Mouse (Mus musculus) embryonic facial prominence, embryonic 14.5 days (tissue): ENCODE data around the gene Bcl2l12. TPM values are rescaled to one million over a fixed set of nuclear protein-coding genes. Genes with fewer than 3 reads are reported as not detected.
A peak's percentile ranks its signal among the peaks of the same experiment; 100 is the strongest.

Experiments
- ATAC-seq: fragments of 200-750 bp; cut with Nextera tagmentation; 2 replicates; pipeline ENCODE4 v1.8.0; 2017; ENCODE audit warnings: low read depth, moderate number of reproducible peaks, moderate TSS enrichment
- DNase-seq: peaks from one replicate; pipeline ENCODE4 v3.0.0-alpha.2; 2015; ENCODE audit warnings: low spot score
- H3K27ac ChIP-seq: fragments of 300-500 bp; sonication (generic); replicated peaks from 2 replicates; pipeline ENCODE4 v1.5.1; 2014; ENCODE audit warnings: low read depth, mild to moderate bottlenecking, low read length, moderate library complexity
- H3K27me3 ChIP-seq: fragments of 300-500 bp; sonication (generic); replicated peaks from 2 replicates; pipeline ENCODE4 v1.6.1; 2014; ENCODE audit warnings: low read length; ENCODE audit not compliant: control insufficient read depth, insufficient read depth
- H3K36me3 ChIP-seq: fragments of 300-500 bp; sonication (generic); 2 replicates; pipeline ENCODE4 v1.6.1; 2014; ENCODE audit warnings: low read length, mixed read lengths; ENCODE audit not compliant: control insufficient read depth, insufficient read depth
- H3K4me1 ChIP-seq: fragments of 300-500 bp; sonication (generic); 2 replicates; pipeline ENCODE4 v1.6.1; 2014; ENCODE audit warnings: antibody characterized with exemption, low read length; ENCODE audit not compliant: control insufficient read depth, insufficient read depth
- H3K4me2 ChIP-seq: fragments of 300-500 bp; sonication (generic); 2 replicates; pipeline ENCODE4 v1.6.1; 2014; ENCODE audit warnings: low read depth, mild to moderate bottlenecking, low read length, moderate library complexity, mixed read lengths
- H3K4me3 ChIP-seq: fragments of 300-500 bp; sonication (generic); 2 replicates; pipeline ENCODE4 v1.5.1; 2014; ENCODE audit warnings: low read depth, mild to moderate bottlenecking, low read length
- H3K9ac ChIP-seq: fragments of 300-500 bp; sonication (generic); 2 replicates; pipeline ENCODE4 v1.6.1; 2014; ENCODE audit warnings: low read depth, mild to moderate bottlenecking, low read length, moderate library complexity, mixed read lengths
- H3K9me3 ChIP-seq: fragments of 300-500 bp; sonication (generic); 2 replicates; pipeline ENCODE4 v1.6.1; 2016; ENCODE audit warnings: low read length; ENCODE audit not compliant: control insufficient read depth
- WGBS: fragments of 180-500 bp; shearing (Covaris S2); extraction: QIAGEN DNeasy Blood & Tissue Kit; methylation state at CpG from one replicate; pipeline ENCODE4 v1.1.7; 2014; 5-methylcytosine and 5-hydroxymethylcytosine counted together
- polyA plus RNA-seq: library from polyadenylated mRNA; unstranded; fragments of >200 nt; fragmentation: Nextera tagmentation; extraction: Ambion mirVana; gene quantifications from 2 replicates; pipeline ENCODE4 v1.2.1, GENCODE M21; 2014

Gene Bcl2l12
- 43.2 and 48.6 TPM in 2 replicates for polyA plus RNA-seq

- Histone ChIP-seq H3K27me3 (no peaks in the 10 kb centered on the region), H3K9me3 (no peaks in the 10 kb centered on the region), H3K9ac (peak within 1 kb of the TSS; percentile 87), H3K4me2 (peak within 1 kb of the TSS; percentile 95), H3K4me1 (peaks cover 11% of the 10 kb centered on the region), H3K4me3 (peak within 1 kb of the TSS; percentile 63), H3K36me3 (peaks cover 66% of the 10 kb centered on the region), H3K27ac (peak within 1 kb of the TSS; percentile 90)
- DNase-seq (peak; percentile 54), ATAC-seq (0 out of 2 replicates have a peak, but pooled peaks have one; percentile 2)
- 2% methylated on average over 15 of the region's 18 CpGs for WGBS
Observed at GRCm38 (mm10) chr7:44998501-44998955, at the start of gene Bcl2l12. Gene Bcl2l12, minus strand, starts transcription at chr7:44998712.

GRCm38 (mm10) chr7:45047491-45047890 lies 49.0 kb upstream of the Bcl2l12 start:
- ATAC-seq (no peak), DNase-seq (no peak)
- Histone ChIP-seq H3K9me3 (no peaks in the 10 kb centered on the region), H3K36me3 (peaks cover 83% of the 10 kb centered on the region), H3K4me2 (no peak overlapping the region), H3K27me3 (no peaks in the 10 kb centered on the region), H3K4me1 (no peaks in the 10 kb centered on the region), H3K4me3 (no peak overlapping the region), H3K9ac (no peak overlapping the region), H3K27ac (no peak overlapping the region)
- 95% methylated on average over 13 of the region's 14 CpGs for WGBS

- Histone ChIP-seq H3K36me3 (peaks cover 88% of the 10 kb centered on the region), H3K27ac (no peak overlapping the region), H3K9me3 (no peaks in the 10 kb centered on the region), H3K9ac (no peak overlapping the region), H3K4me2 (no peak overlapping the region), H3K27me3 (no peaks in the 10 kb centered on the region), H3K4me3 (no peak overlapping the region), H3K4me1 (no peaks in the 10 kb centered on the region)
- 96% methylated on average over 26 of the region's 26 CpGs for WGBS
- ATAC-seq (no peak), DNase-seq (no peak)
Observed at GRCm38 (mm10) chr7:45046853-45047350, 48.4 kb upstream of the Bcl2l12 start.

GRCm38 (mm10) chr7:45045741-45046140 lies 47.2 kb upstream of the Bcl2l12 start:
- DNase-seq = no peak
- no peak overlapping the region for H3K9ac ChIP-seq
- no peaks in the 10 kb centered on the region for H3K9me3 ChIP-seq
- no peaks in the 10 kb centered on the region for H3K4me1 ChIP-seq
- no peak overlapping the region for H3K4me2 ChIP-seq
- H3K36me3 ChIP-seq = peaks cover 100% of the 10 kb centered on the region
- no peak overlapping the region for H3K4me3 ChIP-seq
- no peak for ATAC-seq
- WGBS = 95% methylated on average over 22 of the region's 22 CpGs
- no peaks in the 10 kb centered on the region for H3K27me3 ChIP-seq
- no peak overlapping the region for H3K27ac ChIP-seq

GRCm38 (mm10) chr7:45043307-45043706 lies 44.8 kb upstream of the Bcl2l12 start:
- ATAC-seq (no peak), DNase-seq (no peak)
- no peaks in the 10 kb centered on the region for H3K27me3 ChIP-seq
- H3K9me3 ChIP-seq = no peaks in the 10 kb centered on the region
- H3K9ac ChIP-seq = no peak overlapping the region
- no peak overlapping the region for H3K4me2 ChIP-seq
- H3K4me3 ChIP-seq = no peak overlapping the region
- peaks cover 100% of the 10 kb centered on the region for H3K36me3 ChIP-seq
- WGBS = 95% methylated on average over 13 of the region's 14 CpGs
- no peak overlapping the region for H3K27ac ChIP-seq
- no peaks in the 10 kb centered on the region for H3K4me1 ChIP-seq

GRCm38 (mm10) chr7:45040851-45041250 lies 42.3 kb upstream of the Bcl2l12 start:
- Histone ChIP-seq H3K36me3 (peaks cover 100% of the 10 kb centered on the region), H3K27ac (no peak overlapping the region), H3K27me3 (no peaks in the 10 kb centered on the region), H3K4me3 (no peak overlapping the region), H3K4me1 (no peaks in the 10 kb centered on the region), H3K9me3 (no peaks in the 10 kb centered on the region), H3K4me2 (no peak overlapping the region), H3K9ac (no peak overlapping the region)
- 93% methylated on average over 9 of the region's 9 CpGs for WGBS
- DNase-seq (no peak), ATAC-seq (no peak)

GRCm38 (mm10) chr7:45038411-45038810 lies 39.9 kb upstream of the Bcl2l12 start:
- no peak for DNase-seq
- Histone ChIP-seq H3K4me3 (no peak overlapping the region), H3K4me1 (no peaks in the 10 kb centered on the region), H3K27ac (no peak overlapping the region), H3K27me3 (no peaks in the 10 kb centered on the region), H3K4me2 (no peak overlapping the region), H3K9ac (no peak overlapping the region), H3K9me3 (no peaks in the 10 kb centered on the region), H3K36me3 (peaks cover 100% of the 10 kb centered on the region)
- 94% methylated on average over 9 of the region's 9 CpGs for WGBS
- ATAC-seq = no peak

- DNase-seq (no peak), ATAC-seq (no peak)
- no peak overlapping the region for H3K4me2 ChIP-seq
- no peaks in the 10 kb centered on the region for H3K9me3 ChIP-seq
- WGBS = 75% methylated on average over 7 of the region's 7 CpGs
- no peak overlapping the region for H3K9ac ChIP-seq
- no peak overlapping the region for H3K27ac ChIP-seq
- no peak overlapping the region for H3K4me3 ChIP-seq
- H3K27me3 ChIP-seq = no peaks in the 10 kb centered on the region
- no peaks in the 10 kb centered on the region for H3K4me1 ChIP-seq
- H3K36me3 ChIP-seq = peaks cover 100% of the 10 kb centered on the region
Observed at GRCm38 (mm10) chr7:45037720-45038361, 39.3 kb upstream of the Bcl2l12 start.

- Histone ChIP-seq H3K9me3 (no peaks in the 10 kb centered on the region), H3K4me1 (no peaks in the 10 kb centered on the region), H3K36me3 (peaks cover 100% of the 10 kb centered on the region), H3K9ac (no peak overlapping the region), H3K4me3 (no peak overlapping the region), H3K27ac (no peak overlapping the region), H3K4me2 (no peak overlapping the region), H3K27me3 (no peaks in the 10 kb centered on the region)
- 90% methylated on average over 11 of the region's 11 CpGs for WGBS
- DNase-seq = no peak
- ATAC-seq = no peak
Observed at GRCm38 (mm10) chr7:45036702-45037101, 38.2 kb upstream of the Bcl2l12 start.
